Mouse (Mus musculus) liver, embryonic 11.5 days (tissue): ENCODE data around the gene Gm26566. TPM values are rescaled to one million over a fixed set of nuclear protein-coding genes. Genes with fewer than 3 reads are reported as not detected.

ENCODE experiments used
- ATAC-seq: fragments of 200-750 bp; cut with Nextera tagmentation; replicated peaks from 2 replicates; pipeline ENCODE4 v1.8.0; 2017; ENCODE audit warnings: moderate number of reproducible peaks, mild to moderate bottlenecking, moderate TSS enrichment, moderate library complexity; ENCODE audit not compliant: low FRiP score
- DNase-seq: peaks from one replicate; pipeline ENCODE4 v3.0.0-alpha.2; 2017; ENCODE audit warnings: low spot score
- H3K27ac ChIP-seq: fragments of 300-500 bp; sonication (generic); 2 replicates; pipeline ENCODE4 v1.5.1; 2014; ENCODE audit warnings: mild to moderate bottlenecking, low read depth, low read length, control low read depth
- H3K27me3 ChIP-seq: fragments of 300-500 bp; sonication (generic); replicated peaks from 2 replicates; pipeline ENCODE4 v1.6.1; 2014; ENCODE audit warnings: low read length, mixed read lengths; ENCODE audit not compliant: control insufficient read depth, insufficient read depth
- H3K36me3 ChIP-seq: fragments of 300-500 bp; sonication (generic); 2 replicates; pipeline ENCODE4 v1.6.1; 2014; ENCODE audit warnings: mild to moderate bottlenecking, low read length, moderate library complexity, mixed read lengths; ENCODE audit not compliant: control insufficient read depth, insufficient read depth
- H3K4me1 ChIP-seq: fragments of 300-500 bp; sonication (generic); replicated peaks from 2 replicates; pipeline ENCODE4 v1.6.1; 2014; ENCODE audit warnings: low read length, mixed read lengths; ENCODE audit not compliant: control insufficient read depth, insufficient read depth
- H3K4me2 ChIP-seq: fragments of 300-500 bp; sonication (generic); 2 replicates; pipeline ENCODE4 v1.6.1; 2014; ENCODE audit warnings: mild to moderate bottlenecking, control low read depth, moderate library complexity
- H3K4me3 ChIP-seq: fragments of 300-500 bp; sonication (generic); 2 replicates; pipeline ENCODE4 v1.5.1; 2014; ENCODE audit warnings: low read depth, low read length, control low read depth
- H3K9ac ChIP-seq: fragments of 300-500 bp; sonication (generic); 2 replicates; pipeline ENCODE4 v1.6.1; 2014; ENCODE audit warnings: low read depth, low read length, control low read depth
- H3K9me3 ChIP-seq: fragments of 300-500 bp; sonication (generic); 2 replicates; pipeline ENCODE4 v1.6.1; 2016; ENCODE audit warnings: low read length, inconsistent platforms, mixed read lengths; ENCODE audit not compliant: control insufficient read depth
- WGBS: fragments of 180-500 bp; shearing (Covaris S2); extraction: QIAGEN DNeasy Blood & Tissue Kit; methylation state at CpG from one replicate; pipeline ENCODE4 v1.1.7; 2014; 5-methylcytosine and 5-hydroxymethylcytosine counted together
- polyA plus RNA-seq: library from polyadenylated mRNA; unstranded; fragments of >200 nt; fragmentation: Nextera tagmentation; extraction: Ambion mirVana; gene quantifications from 2 replicates; pipeline ENCODE4 v1.2.1, GENCODE M21; 2014

Gm26566 gene
- 0.85 and 0.96 TPM in 2 replicates for polyA plus RNA-seq

DNA sequence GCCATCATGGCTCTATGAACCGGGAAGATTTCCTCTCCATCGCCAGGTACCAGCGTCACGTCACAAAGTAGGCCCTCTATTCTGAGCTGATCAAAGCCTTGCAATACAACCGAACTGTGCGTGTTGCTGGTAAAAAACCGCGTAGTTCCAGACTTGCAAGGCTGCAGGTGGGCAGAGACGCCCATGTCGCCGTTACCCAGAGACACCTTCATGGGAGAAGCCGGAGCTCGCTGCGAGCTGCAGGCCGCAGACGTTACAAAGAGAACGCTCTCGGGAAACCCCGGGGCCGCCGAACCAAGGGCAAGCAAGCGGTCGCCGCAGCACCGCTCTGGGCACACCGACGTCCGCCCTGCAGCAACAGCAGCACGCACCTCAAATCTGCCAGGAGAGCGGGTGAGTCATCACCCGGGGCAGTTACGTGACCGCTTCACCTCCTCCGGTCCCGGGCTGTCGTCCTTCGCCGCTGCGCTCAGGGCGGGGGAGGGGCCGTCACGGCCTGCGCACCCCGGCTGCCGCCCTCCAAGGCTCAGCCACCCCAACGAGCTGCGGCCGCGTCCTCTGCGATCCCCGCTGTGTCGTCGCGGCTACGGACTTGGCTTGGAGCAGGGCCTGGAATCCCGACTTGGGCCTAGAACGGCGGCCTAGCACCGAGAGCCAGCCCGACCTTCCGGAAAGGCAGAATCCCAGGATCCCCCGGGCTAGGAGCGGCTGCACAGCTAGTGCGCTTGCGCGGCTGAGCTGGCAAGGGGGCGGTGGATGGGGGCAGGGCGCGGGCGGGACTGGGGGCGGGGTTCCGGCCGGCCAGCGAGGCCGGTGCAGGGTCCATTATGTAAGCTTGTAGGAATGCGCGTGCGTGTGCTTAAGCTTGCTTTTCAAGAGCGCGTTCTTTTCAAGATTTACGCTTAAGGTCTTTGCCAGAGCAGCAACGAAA lies at the start of gene Gm26566, which contains the start of gene Klhl9:
Gene Gm26566, plus strand, starts transcription at position 15 of the 931 bp plus-strand sequence.
Gene Klhl9, minus strand, starts transcription at position 675 of the 931 bp plus-strand sequence.
- under 1% methylated on average over 79 of the region's 82 CpGs for WGBS
- peak within 1 kb of the TSS; percentile 73 for H3K4me2 ChIP-seq
- peak within 1 kb of the TSS; percentile 96 for H3K9ac ChIP-seq
- ATAC-seq, result peak; percentile 97
- no peaks in the 10 kb centered on the region for H3K9me3 ChIP-seq
- H3K36me3 ChIP-seq, result peaks cover 13% of the 10 kb centered on the region; the same call in 1 of the 2 replicates
- H3K4me1 ChIP-seq, result peaks cover 21% of the 10 kb centered on the region
- peak; percentile 93 for DNase-seq
- H3K27me3 ChIP-seq, result no peaks in the 10 kb centered on the region
- H3K4me3 ChIP-seq, result peak within 1 kb of the TSS; percentile 90
- peak within 1 kb of the TSS; percentile 94 for H3K27ac ChIP-seq

DNA sequence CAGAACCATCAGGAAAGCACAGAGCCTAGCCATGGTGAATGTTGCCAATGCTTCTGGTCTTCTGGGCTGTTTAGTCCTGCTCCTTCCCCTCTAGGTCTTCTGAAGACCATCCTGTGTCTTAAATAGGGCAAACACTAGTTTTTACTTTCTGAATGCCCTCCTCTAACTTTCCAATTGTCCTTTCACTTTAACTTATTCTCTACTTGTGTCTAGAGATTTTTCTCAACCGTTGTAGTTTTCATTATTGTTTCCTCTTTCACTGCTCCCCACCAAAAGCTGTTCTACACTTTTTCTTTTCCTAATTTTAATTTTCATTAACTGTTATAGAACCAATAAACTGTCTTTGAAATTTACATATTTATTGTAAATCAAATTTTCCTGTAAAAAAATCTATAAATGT lies 44.8 kb upstream of the Gm26566 start, which contains the start of gene Ifna16:
Gene Ifna16, minus strand, starts transcription at position 101 of the 400 bp plus-strand sequence.
- no peaks in the 10 kb centered on the region for H3K27me3 ChIP-seq
- H3K4me1 ChIP-seq, result no peaks in the 10 kb centered on the region
- no peak within 1 kb of the TSS for H3K9ac ChIP-seq
- H3K27ac ChIP-seq, result no peak within 1 kb of the TSS
- no peaks in the 10 kb centered on the region for H3K9me3 ChIP-seq
- ATAC-seq (no peak), DNase-seq (no peak)
- H3K4me3 ChIP-seq, result no peak within 1 kb of the TSS
- no peaks in the 10 kb centered on the region for H3K36me3 ChIP-seq
- 73% methylated on average over 1 of the region's 1 CpGs for WGBS
- no peak within 1 kb of the TSS for H3K4me2 ChIP-seq

DNA sequence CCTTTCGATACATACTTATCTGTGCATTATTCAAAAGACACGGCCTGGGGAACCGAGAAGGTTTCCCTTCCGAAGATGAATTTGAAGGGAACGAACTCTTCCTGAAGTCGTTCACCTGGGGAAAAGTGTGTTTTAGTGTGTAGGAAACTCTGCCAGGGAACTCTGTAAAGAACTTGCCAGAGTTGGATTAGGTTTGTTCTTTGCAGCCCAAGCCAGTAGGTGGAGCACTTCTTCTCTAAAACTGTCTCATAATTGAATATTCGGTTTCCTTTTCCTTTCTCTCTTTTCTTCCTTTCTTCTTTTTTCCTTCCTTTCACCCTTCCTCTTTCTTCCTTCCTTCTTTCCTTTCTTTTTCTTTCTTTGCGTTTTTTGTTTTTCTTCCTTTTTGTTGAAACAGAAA lies 41.2 kb upstream of the Gm26566 start:
- H3K9ac ChIP-seq, result no peak overlapping the region
- H3K4me2 ChIP-seq, result no peak overlapping the region
- DNase-seq (no peak), ATAC-seq (no peak)
- H3K27me3 ChIP-seq, result no peaks in the 10 kb centered on the region
- no peaks in the 10 kb centered on the region for H3K9me3 ChIP-seq
- no peak overlapping the region for H3K4me3 ChIP-seq
- no peaks in the 10 kb centered on the region for H3K36me3 ChIP-seq
- H3K4me1 ChIP-seq, result no peaks in the 10 kb centered on the region
- H3K27ac ChIP-seq, result no peak overlapping the region
- 43% methylated on average over 8 of the region's 8 CpGs for WGBS

DNA sequence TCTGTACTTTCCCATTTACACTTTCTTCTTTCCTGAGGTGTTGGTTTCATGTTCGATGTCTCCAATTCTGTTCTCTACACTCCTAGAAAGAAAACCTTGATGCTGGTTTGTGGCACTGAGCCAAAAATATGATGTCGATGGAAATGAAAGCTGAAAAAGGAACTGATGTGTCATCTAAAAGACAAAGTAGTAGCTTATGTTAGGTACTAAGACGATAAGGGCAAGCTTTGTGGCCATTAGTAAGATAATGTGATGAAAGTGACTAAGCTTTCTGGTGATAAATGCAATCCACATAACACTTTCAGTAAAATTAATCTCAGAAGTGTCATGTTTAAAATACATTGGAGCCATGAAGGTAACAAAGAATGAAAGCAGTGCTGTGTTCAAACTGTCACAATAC lies 40.3 kb upstream of the Gm26566 start:
- Histone ChIP-seq H3K9ac (no peak overlapping the region), H3K4me2 (no peak overlapping the region), H3K4me1 (no peaks in the 10 kb centered on the region), H3K4me3 (no peak overlapping the region), H3K9me3 (no peaks in the 10 kb centered on the region), H3K27ac (no peak overlapping the region), H3K27me3 (no peaks in the 10 kb centered on the region), H3K36me3 (no peaks in the 10 kb centered on the region)
- 59% methylated on average over 3 of the region's 3 CpGs for WGBS
- DNase-seq, result no peak
- no peak for ATAC-seq

DNA sequence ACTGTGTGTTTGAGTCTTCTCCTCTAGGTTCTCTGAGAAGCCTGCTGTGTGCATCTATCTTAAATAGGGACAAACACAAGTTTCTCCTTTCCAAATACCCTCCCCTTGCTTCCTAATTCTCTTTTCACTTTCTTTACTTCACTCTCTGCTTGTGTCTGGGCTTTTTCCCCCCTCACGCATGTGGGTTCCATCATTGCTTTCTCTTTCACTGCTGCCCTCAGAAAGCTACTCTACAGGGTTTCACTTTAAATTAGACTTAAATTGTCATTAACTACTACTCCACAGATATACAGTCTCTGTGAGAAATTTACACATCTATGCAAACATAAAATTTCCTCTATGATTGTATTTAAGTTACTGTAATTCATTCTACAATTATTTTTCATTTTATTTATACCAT lies 37.8 kb upstream of the Gm26566 start, which contains the start of gene Ifna2:
Gene Ifna2, minus strand, starts transcription at position 101 of the 400 bp plus-strand sequence.
- 93% methylated on average over 1 of the region's 1 CpGs for WGBS
- H3K27me3 ChIP-seq, result no peaks in the 10 kb centered on the region
- DNase-seq, result no peak

DNA sequence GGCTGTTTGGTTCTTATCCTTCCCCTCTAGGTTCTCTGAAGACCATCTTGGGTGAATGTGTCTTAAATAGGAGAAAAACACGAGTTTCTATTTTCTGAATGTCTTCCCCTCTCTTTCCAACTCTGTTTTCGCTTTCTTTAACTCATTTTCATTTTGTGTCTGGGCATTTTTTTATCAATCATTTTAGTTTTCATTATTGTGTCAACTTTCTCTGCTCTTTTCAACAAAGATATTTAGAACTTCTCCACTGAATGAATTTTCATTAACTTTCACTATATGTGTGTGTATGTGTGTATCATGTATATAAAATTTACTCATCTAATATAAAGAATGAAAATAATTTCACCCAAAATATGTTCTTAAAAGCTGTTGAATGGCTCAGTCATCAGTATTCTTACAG lies 30.3 kb upstream of the Gm26566 start, which contains the start of gene Ifnab:
Gene Ifnab, minus strand, starts transcription at position 101 of the 400 bp plus-strand sequence.
- 60% methylated on average over 2 of the region's 2 CpGs for WGBS

More for the DNA sequence above, 37.8 kb upstream of the Gm26566 start, which contains the start of gene Ifna2:
- no peak within 1 kb of the TSS for H3K9ac ChIP-seq
- no peak within 1 kb of the TSS for H3K27ac ChIP-seq
- ATAC-seq, result no peak
- H3K4me3 ChIP-seq, result no peak within 1 kb of the TSS
- H3K9me3 ChIP-seq, result no peaks in the 10 kb centered on the region
- H3K4me2 ChIP-seq, result no peak within 1 kb of the TSS
- H3K4me1 ChIP-seq, result no peaks in the 10 kb centered on the region
- H3K36me3 ChIP-seq, result no peaks in the 10 kb centered on the region

DNA sequence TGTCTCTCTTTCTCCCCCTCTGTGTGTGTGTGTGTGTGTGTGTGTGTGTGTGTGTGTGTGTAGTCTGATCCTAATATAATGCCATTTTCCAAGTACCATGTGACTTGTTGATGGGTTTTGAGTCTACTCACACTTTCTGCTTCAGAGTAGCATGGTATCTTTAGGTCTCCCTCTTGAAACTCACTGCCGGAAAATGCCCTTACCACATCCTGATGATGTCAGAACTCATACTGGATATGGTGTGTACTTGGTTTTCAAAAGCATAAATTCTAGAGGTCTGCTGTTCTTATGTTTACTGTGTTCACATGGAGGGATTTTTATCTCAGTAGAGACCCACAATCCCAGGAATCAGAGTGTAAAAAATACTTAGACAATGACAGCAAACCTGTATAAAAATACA lies 29.1 kb upstream of the Gm26566 start:
- ATAC-seq, result no peak

More for the DNA sequence above, 30.3 kb upstream of the Gm26566 start, which contains the start of gene Ifnab:
- Histone ChIP-seq H3K36me3 (no peaks in the 10 kb centered on the region), H3K4me2 (no peak within 1 kb of the TSS), H3K27ac (no peak within 1 kb of the TSS), H3K27me3 (no peaks in the 10 kb centered on the region; the same call in 1 of the 2 replicates), H3K9me3 (no peaks in the 10 kb centered on the region), H3K4me3 (no peak within 1 kb of the TSS), H3K4me1 (no peaks in the 10 kb centered on the region), H3K9ac (no peak within 1 kb of the TSS)
- ATAC-seq (no peak), DNase-seq (no peak)

DNA sequence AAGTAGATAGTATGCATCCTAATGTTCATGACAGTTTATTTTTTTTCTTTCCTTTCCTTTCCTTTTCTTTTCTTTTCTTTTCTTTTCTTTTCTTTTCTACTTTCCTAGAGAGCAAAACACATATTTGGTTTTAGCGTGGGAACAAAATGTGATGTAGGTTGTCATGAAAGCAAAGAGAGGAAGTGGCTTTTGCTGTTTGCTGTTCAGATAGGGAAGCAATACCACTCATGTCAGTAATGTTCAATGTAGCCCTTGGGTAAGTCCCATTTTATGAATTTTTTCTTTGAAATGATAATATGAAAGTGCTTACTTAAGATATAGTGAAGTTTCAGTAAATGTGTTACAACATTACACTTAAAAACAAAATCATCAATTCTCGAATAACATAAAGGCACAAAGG lies 28.2 kb upstream of the Gm26566 start:
- WGBS, result 63% methylated on average over 2 of the region's 2 CpGs

More for the DNA sequence above, 29.1 kb upstream of the Gm26566 start:
- no peak overlapping the region for H3K9ac ChIP-seq
- H3K27me3 ChIP-seq, result no peaks in the 10 kb centered on the region; the same call in 1 of the 2 replicates
- H3K4me1 ChIP-seq, result no peaks in the 10 kb centered on the region
- no peak for DNase-seq
- no peak overlapping the region for H3K27ac ChIP-seq
- 49% methylated on average over 1 of the region's 1 CpGs for WGBS
- no peaks in the 10 kb centered on the region for H3K36me3 ChIP-seq
- no peak overlapping the region for H3K4me2 ChIP-seq
- H3K4me3 ChIP-seq, result no peak overlapping the region
- H3K9me3 ChIP-seq, result no peaks in the 10 kb centered on the region

More for the DNA sequence above, 28.2 kb upstream of the Gm26566 start:
- ATAC-seq, result no peak
- no peaks in the 10 kb centered on the region for H3K4me1 ChIP-seq
- no peaks in the 10 kb centered on the region for H3K36me3 ChIP-seq
- no peak for DNase-seq
- H3K9ac ChIP-seq, result no peak overlapping the region
- no peak overlapping the region for H3K27ac ChIP-seq
- H3K4me2 ChIP-seq, result no peak overlapping the region
- no peaks in the 10 kb centered on the region for H3K9me3 ChIP-seq
- no peak overlapping the region for H3K4me3 ChIP-seq
- H3K27me3 ChIP-seq, result no peaks in the 10 kb centered on the region; the same call in 1 of the 2 replicates
